Mouse (Mus musculus) gastrocnemius, postnatal 4 days (tissue): ENCODE data around the gene Xk. TPM values are rescaled to one million over a fixed set of nuclear protein-coding genes. Genes with fewer than 3 reads are reported as not detected.
"Not testable (repeated sequence)": the region's sequence is repeated elsewhere in the genome, so short reads cannot be mapped to it uniquely, and the experiment has no call there.

Experiments
- DNase-seq, 2 experiments: peaks; one replicate each; pipeline ENCODE4 v3.0.0; 2021 to 2022; ENCODE audit warnings: low spot score in 2 of 2, mixed read lengths in 2 of 2
- total RNA-seq, 2 experiments: library from RNA; stranded (reverse); gene quantifications; 2 replicates each; pipeline ENCODE4 v1.2.3; 2021

Gene Xk
- total RNA-seq, 2 experiments from 2014 or later = 4.5 TPM

DNA sequence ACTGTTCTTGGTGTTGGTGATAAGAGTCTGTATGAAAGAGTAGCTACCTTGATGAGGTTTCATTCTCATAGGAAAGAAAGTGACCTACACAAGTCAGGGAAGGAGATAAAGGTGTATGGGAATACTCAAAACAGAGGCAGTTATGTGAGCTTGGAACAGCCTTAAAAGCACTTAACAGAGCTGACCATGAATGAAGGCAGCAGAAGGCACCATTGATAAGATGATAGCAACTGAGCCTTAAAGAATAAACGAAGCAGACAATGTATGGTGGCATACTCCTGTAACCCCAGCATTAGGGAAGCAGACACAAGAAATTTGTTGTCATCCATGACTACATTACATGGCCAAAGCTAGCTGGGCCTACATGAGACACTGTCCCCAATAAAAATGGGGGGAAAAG is 30.9 kb downstream of the Xk start:
- no peak for DNase-seq

DNA sequence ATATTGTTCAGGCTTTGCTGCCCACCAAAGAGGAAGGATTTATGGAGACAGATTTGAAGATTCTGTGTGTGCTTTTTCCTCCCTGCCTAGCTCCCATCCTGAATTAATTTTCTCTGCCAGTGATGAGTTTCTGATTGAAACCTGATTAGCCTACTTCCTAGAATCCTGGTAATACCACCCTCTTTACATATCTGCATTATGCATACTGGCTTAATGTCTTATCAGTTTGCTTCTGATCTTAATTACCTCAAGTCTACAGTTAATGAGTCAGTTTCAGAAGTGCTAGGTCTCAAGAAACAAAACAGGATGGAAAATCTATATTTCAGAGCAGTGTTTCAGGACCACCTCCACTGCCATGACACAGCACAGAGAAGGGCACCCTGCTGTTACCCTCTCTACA is 43.9 kb downstream of the Xk start:
- not testable (repeated sequence) for DNase-seq

DNA sequence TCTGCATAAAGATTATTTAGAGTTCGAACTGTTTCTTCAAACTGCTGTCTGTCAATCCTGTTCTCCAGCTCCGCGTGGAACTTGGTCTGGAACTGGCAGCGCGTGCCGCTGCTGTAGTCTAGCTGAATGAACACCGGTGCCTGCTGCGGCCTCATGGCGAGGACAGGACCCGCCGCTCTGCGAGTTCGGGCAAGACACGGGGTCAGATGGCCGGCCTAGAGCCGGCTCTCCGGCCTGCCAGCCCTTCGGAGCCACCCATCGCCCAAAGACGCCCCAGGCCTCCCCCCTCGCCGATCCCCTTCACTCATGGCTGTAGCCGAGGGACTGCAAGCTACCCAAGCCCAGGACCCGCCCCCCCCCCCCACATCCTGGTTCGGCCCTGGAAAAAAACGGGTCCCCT is 55.4 kb downstream of the Xk start:
- not testable (repeated sequence) for DNase-seq

DNA sequence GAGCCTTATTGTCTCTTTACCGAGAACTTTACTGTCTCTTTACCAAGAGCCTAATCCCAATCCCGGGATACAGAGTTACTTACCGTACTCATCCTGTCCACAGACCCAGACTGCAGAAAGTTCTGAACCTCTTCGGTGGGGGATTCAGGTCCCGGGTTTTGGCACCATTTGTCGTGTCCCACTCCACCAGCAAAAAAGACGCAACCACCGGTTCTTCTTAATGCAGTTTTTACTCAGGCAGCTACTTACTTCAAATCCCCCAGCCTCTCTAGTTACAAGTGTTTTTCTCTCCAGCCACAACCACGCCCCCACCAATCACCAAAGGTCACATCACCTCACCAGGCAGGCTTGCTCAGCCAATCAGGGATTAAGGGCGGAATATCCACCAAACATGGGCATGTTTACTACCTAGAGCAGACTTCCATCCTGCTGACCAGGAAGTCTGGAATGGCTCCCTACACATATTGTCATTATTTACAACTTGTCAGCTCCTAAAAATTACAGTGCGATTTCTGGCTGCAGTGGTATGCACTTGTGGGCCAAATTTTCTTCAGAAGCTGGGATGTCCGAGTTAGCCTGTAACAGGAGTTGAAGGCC is 59.9 kb downstream of the Xk start:
- DNase-seq = not testable (repeated sequence)

DNA sequence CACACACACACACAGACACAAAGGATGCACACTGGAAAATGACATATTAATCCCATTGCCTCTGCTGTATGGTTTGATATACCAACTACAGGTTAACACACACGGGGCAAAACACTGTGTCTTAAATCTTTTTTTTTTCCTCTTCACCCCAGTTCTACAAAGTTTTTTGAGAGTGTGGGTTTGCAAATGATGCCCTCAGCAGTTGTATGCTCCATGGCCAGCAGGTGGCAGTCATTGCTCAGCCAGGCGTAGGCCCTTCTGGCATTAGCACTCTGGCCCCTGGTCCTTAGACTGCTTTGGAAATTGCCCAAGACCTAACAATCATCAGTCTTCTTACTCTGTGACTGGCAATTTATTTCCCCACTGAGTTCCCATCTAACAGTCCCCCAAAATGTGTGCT is 60.5 kb downstream of the Xk start:
- DNase-seq = peak in 1 of 2 experiments; percentile 29

DNA sequence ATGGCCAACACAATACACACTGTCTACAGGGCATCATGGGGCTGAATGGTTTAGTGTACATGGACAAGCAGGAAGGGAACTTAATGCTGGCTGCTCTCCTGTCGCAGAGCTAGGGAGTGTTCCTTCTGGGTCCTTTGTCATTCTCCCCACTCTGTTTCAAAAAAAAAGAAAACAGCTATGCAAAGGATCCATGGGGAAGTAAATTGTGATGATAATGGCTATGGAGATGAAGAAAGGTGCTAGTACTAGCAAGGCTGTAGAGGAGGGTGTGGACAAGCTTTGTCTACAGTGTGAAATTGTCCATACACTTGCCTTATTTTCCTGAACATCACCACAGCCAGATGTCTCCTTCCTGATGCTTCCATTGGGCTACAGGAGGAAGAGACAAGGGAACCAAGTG is 62.4 kb downstream of the Xk start:
- not testable (repeated sequence) for DNase-seq

DNA sequence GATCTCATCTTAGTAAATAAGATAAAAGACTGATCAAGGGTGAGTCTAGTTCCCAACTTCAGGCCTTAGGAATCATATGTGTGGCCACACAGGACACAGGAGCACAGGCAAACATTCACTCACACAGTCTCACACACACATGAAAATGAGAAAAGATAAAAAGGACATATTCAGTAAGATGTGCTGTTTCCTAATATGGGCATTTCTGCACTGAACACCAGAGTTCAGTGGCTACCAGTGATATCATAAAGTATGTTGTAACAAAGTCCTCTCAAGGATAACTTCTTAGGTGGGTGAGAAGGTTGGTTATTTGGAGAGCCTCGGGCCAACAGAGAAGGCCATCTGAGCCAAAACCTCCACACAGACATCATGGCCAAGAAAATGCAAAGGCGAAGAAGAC is 77.8 kb downstream of the Xk start, which contains the start of gene H2al1k:
Gene H2al1k, plus strand, starts transcription at position 301 of the 400 bp plus-strand sequence.
- not testable (repeated sequence) for DNase-seq

Other genes starting within 250 kb of the Xk start
- not detected for gene Fthl17e, start 239.3 kb upstream of the Xk start, total RNA-seq
- not detected for gene Fthl17f, start 209.7 kb upstream of the Xk start, total RNA-seq
- gene 4930402K13Rik, start 168.2 kb upstream of the Xk start, total RNA-seq = not detected
- gene Lancl3, start 72.9 kb upstream of the Xk start, total RNA-seq = under 1 TPM; 0.34 to 0.60 TPM
- gene Gm14862, start 15.9 kb upstream of the Xk start, total RNA-seq = not detected
- gene H2al1m, start 11.0 kb downstream of the Xk start, total RNA-seq = not detected
- not detected for gene H2al1k, start 77.9 kb downstream of the Xk start, total RNA-seq
- gene Cybb, start 215.0 kb downstream of the Xk start, total RNA-seq = 1 to 10 TPM; 5.3 to 7.9 TPM